Mouse (Mus musculus) liver, embryonic 14.5 days (tissue): ENCODE results near the gene D5Ertd579e.

ENCODE experiments used
- CTCF ChIP-seq: IDR thresholded peaks from 2 replicates; pipeline ENCODE4 v1.5.1; 2016; ENCODE audit warnings: antibody characterized with exemption, low read depth, control low read depth
- EP300 ChIP-seq: IDR thresholded peaks from 2 replicates; pipeline ENCODE4 v1.6.1; 2016; ENCODE audit warnings: antibody characterized with exemption, low read depth

DNA sequence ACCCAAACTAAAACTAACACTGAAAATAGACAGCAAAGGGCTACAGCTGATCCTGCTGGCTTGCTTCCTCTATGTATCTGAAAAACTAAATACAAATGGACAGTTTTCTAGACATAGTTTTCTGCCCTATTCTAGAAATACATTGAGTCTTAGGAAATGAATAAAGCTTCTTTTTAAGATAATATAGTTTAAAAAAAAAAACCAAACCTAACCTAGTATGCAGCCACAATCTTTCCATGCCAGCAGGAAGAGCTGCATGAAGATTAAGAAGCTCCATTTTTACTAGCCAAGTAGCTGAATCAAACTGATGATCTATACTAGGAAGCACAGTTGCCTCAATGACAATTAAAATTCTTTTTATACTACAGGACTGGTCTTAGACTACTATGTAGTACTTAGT is 14.6 kb downstream of the D5Ertd579e start:
- TF ChIP-seq CTCF (no peak), EP300 (no peak)
